Mouse (Mus musculus) testis, adult 2 months (tissue): ENCODE results near the gene Filip1l.

Source experiments
- CTCF ChIP-seq: fragments of 200-500 bp; IDR thresholded peaks from 2 replicates; pipeline ENCODE4 v1.5.1; 2012; ENCODE audit warnings: low read depth, mild to moderate bottlenecking, inconsistent platforms, low read length, moderate library complexity; ENCODE audit not compliant: control insufficient read depth, insufficient read depth, insufficient replicate concordance
- POLR2A ChIP-seq: fragments of 200-500 bp; IDR thresholded peaks from 2 replicates; pipeline ENCODE4 v1.6.1; 2012; ENCODE audit warnings: low read depth, mild to moderate bottlenecking, inconsistent platforms, low read length, moderate library complexity; ENCODE audit not compliant: control insufficient read depth

- TF ChIP-seq CTCF (no peak), POLR2A (no peak)
Measured at GRCm38 (mm10) chr16:57514371-57514770, 161.5 kb downstream of the Filip1l start.
